Mouse (Mus musculus) neural tube, embryonic 14.5 days (tissue): ENCODE data around the gene Slit3. TPM values are rescaled to one million over a fixed set of nuclear protein-coding genes. Genes with fewer than 3 reads are reported as not detected.

Experiments
- ATAC-seq: fragments of 200-750 bp; cut with Nextera tagmentation; 2 replicates; pipeline ENCODE4 v1.8.0; 2017; ENCODE audit warnings: low read depth, mild to moderate bottlenecking, moderate TSS enrichment, moderate library complexity
- H3K27ac ChIP-seq: fragments of 300-500 bp; sonication (generic); 2 replicates; pipeline ENCODE4 v1.5.1; 2014; ENCODE audit warnings: low read depth, mild to moderate bottlenecking, control low read depth, low read length, moderate library complexity, mixed read lengths
- H3K27me3 ChIP-seq: fragments of 300-500 bp; sonication (generic); 2 replicates; pipeline ENCODE4 v1.6.1; 2014; ENCODE audit warnings: low read length; ENCODE audit not compliant: control insufficient read depth, insufficient read depth
- H3K36me3 ChIP-seq: fragments of 300-500 bp; sonication (generic); 2 replicates; pipeline ENCODE4 v1.6.1; 2014; ENCODE audit warnings: low read length, mixed read lengths; ENCODE audit not compliant: control insufficient read depth, insufficient read depth
- H3K4me1 ChIP-seq: fragments of 300-500 bp; sonication (generic); 2 replicates; pipeline ENCODE4 v1.6.1; 2014; ENCODE audit warnings: low read length; ENCODE audit not compliant: control insufficient read depth, insufficient read depth
- H3K4me2 ChIP-seq: fragments of 300-500 bp; sonication (generic); 2 replicates; pipeline ENCODE4 v1.6.1; 2014; ENCODE audit warnings: mild to moderate bottlenecking, low read depth, low read length, control low read depth
- H3K4me3 ChIP-seq: fragments of 300-500 bp; sonication (generic); 2 replicates; pipeline ENCODE4 v1.5.1; 2014; ENCODE audit warnings: low read depth, low read length, control low read depth, mixed read lengths
- H3K9ac ChIP-seq: fragments of 300-500 bp; sonication (generic); replicated peaks from 2 replicates; pipeline ENCODE4 v1.6.1; 2014; ENCODE audit warnings: low read depth, mild to moderate bottlenecking, control low read depth, low read length, mixed read lengths
- H3K9me3 ChIP-seq: fragments of 300-500 bp; sonication (generic); 2 replicates; pipeline ENCODE4 v1.6.1; 2016; ENCODE audit warnings: low read length; ENCODE audit not compliant: control insufficient read depth
- WGBS: fragments of 180-500 bp; shearing (Covaris S2); extraction: QIAGEN DNeasy Blood & Tissue Kit; methylation state at CpG from one replicate; pipeline ENCODE4 v1.1.7; 2014; 5-methylcytosine and 5-hydroxymethylcytosine counted together
- polyA plus RNA-seq: library from polyadenylated mRNA; unstranded; fragments of >200 nt; fragmentation: Nextera tagmentation; extraction: Ambion mirVana; gene quantifications from 2 replicates; pipeline ENCODE4 v1.2.1, GENCODE M21; 2014

The Slit3 gene
- polyA plus RNA-seq, 1 experiment from 2014 or later, result 14.6 TPM

DNA sequence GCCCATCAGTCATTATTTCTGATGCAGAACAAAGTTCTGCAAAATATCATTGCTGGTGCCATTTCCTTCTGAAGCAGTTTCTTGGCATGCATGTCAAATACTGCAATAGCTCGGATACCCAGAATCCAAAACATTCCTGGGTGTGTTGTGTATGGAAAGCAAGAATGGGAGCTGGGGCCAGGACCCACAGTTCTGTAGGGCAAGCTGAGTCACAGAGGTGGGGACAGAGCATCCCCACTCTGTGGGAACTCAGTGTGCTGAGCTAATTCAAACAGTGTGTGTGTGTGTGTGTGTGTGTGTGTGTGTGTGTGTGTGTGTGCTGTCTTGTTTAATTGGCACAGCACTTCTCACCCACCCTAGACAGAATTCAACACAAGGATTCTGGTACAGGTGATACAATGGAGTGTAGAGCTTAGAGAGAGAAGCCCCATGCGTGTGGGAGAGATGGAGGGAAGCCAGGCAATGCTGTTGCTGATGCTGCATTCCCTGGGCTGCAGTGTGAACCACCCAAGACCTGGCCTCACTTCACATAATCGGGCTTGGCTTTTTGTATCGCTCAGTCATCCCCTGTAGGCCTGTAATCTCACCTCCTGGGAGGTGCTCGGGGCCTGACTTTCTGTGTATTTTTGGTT lies 161.1 kb downstream of the Slit3 start:
- Histone ChIP-seq H3K9me3 (no peaks in the 10 kb centered on the region), H3K9ac (no peak overlapping the region), H3K4me2 (no peak overlapping the region), H3K27me3 (no peaks in the 10 kb centered on the region), H3K4me1 (peaks cover 26% of the 10 kb centered on the region; the same call in 1 of the 2 replicates), H3K4me3 (no peak overlapping the region), H3K27ac (no peak overlapping the region), H3K36me3 (no peaks in the 10 kb centered on the region)
- WGBS, result 89% methylated on average over 5 of the region's 5 CpGs
- no peak for ATAC-seq

DNA sequence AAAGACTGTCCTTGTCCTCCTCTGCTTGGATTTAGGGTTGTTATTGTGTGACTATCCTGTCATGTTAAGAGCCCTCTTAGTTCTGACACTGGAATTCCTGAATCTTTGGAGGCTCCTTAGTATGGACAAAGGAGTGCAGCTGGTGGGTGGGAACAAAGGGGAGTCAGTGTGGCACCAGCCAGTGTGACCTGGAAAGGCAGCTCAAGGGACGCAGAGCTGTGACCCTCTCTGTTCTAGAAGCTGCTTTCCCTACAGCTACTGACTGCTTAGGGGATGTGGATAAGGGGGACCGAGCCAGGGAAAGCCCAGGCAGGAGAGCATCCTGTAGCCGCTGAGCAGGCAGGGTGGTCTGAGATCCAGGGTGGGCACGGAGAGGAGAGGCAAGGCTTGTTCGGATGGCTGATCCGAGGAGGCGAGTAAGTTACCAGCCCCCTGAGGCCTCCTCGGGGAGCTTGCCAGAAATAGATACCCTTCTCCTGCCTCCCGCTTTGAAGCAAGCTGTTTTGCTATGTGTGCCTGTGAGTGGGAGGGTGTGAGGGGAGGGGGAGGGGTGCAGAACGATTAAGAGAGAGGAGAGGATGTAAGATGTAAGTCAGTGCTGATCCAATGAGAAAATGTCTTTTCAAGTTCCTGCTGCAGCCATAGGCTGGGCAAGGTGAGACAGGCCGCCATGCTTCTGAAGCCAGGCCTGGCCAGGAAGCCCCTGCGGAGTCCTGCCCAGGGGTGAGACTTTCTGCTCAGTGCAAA lies 162.0 kb downstream of the Slit3 start:
- Histone ChIP-seq H3K4me2 (no peak overlapping the region), H3K9me3 (no peaks in the 10 kb centered on the region), H3K4me1 (peaks cover 22% of the 10 kb centered on the region; the same call in 1 of the 2 replicates), H3K27me3 (no peaks in the 10 kb centered on the region), H3K36me3 (no peaks in the 10 kb centered on the region), H3K4me3 (no peak overlapping the region), H3K27ac (no peak overlapping the region), H3K9ac (no peak overlapping the region)
- WGBS, result 20% methylated on average over 12 of the region's 12 CpGs
- peak; percentile 9; the same call in 1 of the 2 replicates for ATAC-seq

DNA sequence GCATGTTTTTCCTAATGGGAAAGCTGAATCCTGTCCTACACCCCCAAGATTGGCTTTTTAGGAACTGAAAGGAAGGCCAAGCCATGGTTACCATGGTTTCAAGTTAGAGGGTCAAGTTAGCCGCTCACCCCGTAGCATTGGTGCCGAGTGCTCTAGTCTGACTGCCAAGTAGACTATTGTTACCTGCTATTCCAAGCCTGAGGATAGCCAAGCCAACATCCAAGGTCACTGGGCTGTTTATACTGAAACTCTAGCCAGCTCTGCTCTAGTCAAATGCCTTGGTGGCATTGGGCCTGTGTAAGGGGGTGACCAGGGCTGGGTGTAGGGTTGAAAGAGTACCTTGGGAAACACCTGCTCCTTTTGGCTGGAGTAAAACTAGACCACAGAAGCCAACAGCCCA lies 162.7 kb downstream of the Slit3 start:
- ATAC-seq, result no peak
- Histone ChIP-seq H3K9ac (no peak overlapping the region), H3K4me3 (no peak overlapping the region), H3K4me1 (peaks cover 14% of the 10 kb centered on the region; the same call in 1 of the 2 replicates), H3K27me3 (no peaks in the 10 kb centered on the region), H3K36me3 (no peaks in the 10 kb centered on the region), H3K27ac (no peak overlapping the region), H3K4me2 (no peak overlapping the region), H3K9me3 (no peaks in the 10 kb centered on the region)
- WGBS, result 29% methylated on average over 3 of the region's 3 CpGs

DNA sequence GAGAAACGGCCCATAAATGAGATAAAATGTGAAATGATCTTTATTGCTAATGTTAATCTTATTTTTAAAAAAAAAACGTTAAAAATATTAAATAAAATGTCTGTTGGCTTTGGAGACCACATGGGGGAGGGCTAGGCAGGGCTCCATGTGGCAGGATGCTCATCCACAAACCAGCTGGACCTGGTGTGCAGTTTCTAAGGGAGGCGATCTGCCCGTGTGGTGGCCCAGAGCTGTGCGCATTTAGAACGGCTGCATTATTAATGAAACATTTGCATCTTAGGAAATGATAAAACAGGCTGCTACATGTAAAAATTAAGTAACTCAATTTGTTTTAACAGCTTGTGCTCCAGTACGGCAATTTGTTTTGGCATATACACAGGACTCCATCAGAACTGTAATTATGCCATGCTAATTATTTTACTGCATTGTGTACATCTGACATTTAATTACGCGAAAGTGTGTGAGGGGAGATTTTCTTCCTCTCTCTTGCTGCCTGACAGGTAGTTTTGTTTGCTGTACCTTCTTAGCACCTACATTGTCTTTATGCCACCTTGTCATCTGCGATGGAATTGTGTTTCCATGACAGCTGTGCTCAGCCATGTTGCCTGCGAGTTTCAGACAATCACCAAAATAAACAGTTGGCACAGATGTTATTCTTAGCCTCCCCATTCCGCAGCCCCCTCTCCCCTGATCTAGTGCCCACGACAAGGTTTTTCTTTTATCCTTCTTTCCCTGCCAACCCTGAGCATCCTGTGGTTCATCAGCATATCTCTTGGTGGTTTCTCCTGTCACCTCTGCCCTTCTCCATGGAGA lies 165.8 kb downstream of the Slit3 start:
- 57% methylated on average over 13 of the region's 13 CpGs for WGBS
- Histone ChIP-seq H3K4me3 (no peak overlapping the region), H3K27me3 (peaks cover 2% of the 10 kb centered on the region; the same call in 1 of the 2 replicates), H3K4me1 (peaks cover 13% of the 10 kb centered on the region; the same call in 1 of the 2 replicates), H3K36me3 (no peaks in the 10 kb centered on the region), H3K27ac (no peak overlapping the region), H3K4me2 (no peak overlapping the region), H3K9ac (no peak overlapping the region), H3K9me3 (no peaks in the 10 kb centered on the region)
- ATAC-seq, result peak; percentile 25; the same call in 1 of the 2 replicates

DNA sequence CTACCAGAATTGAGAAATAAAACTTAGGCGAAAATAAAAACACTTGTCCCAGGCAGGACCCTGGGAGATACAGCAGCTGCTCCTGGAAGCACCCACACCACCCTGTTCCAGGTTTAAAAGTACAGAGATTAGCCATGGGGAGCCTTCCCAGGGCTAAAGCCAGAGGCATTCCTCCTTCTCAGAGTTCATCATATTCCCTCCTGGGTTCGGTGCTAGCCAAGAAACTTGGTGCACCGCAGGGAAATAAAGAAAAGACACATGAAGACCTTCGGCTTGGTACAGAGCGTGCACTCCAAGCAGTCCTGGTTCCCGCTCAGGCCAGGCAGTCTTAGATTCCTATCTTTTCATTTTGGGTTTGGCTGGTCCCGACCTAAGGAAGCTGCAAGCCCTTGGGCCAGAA lies 167.0 kb downstream of the Slit3 start:
- Histone ChIP-seq H3K27me3 (peaks cover 3% of the 10 kb centered on the region), H3K4me1 (peaks cover 12% of the 10 kb centered on the region; the same call in 1 of the 2 replicates), H3K36me3 (no peaks in the 10 kb centered on the region), H3K9ac (no peak overlapping the region), H3K9me3 (no peaks in the 10 kb centered on the region), H3K4me3 (no peak overlapping the region), H3K27ac (no peak overlapping the region), H3K4me2 (no peak overlapping the region)
- no peak for ATAC-seq
- WGBS, result 96% methylated on average over 7 of the region's 7 CpGs

DNA sequence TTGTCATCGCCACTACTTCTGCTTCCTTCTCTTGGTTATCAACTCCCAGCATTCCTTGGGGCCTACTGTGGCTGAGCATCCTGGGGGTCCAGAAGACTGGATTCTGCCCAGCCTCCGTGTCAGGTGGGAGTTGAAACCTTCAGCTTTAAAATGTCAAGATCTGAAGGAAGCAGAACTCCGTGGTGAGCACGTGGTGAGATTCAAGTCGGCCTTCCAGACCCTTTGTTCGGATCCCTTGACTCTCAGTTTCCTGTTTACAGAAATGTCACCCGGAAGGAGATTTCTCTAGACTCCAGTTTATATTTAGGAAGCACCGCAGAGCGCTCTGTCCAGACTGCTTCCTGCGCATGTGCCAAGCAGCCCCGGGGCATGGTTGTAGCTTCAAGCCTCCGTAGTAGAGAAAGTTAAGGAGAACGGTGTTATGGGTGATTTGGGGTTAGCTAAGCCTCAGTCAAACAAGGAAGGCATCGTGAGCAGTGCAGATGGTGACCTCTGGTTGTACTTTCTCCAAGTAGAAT lies 167.8 kb downstream of the Slit3 start:
- 82% methylated on average over 14 of the region's 14 CpGs for WGBS
- Histone ChIP-seq H3K36me3 (no peaks in the 10 kb centered on the region), H3K4me3 (no peak overlapping the region), H3K27me3 (peaks cover 8% of the 10 kb centered on the region), H3K27ac (no peak overlapping the region), H3K4me1 (peaks cover 6% of the 10 kb centered on the region; the same call in 1 of the 2 replicates), H3K4me2 (no peak overlapping the region), H3K9ac (no peak overlapping the region), H3K9me3 (no peaks in the 10 kb centered on the region)
- no peak for ATAC-seq

DNA sequence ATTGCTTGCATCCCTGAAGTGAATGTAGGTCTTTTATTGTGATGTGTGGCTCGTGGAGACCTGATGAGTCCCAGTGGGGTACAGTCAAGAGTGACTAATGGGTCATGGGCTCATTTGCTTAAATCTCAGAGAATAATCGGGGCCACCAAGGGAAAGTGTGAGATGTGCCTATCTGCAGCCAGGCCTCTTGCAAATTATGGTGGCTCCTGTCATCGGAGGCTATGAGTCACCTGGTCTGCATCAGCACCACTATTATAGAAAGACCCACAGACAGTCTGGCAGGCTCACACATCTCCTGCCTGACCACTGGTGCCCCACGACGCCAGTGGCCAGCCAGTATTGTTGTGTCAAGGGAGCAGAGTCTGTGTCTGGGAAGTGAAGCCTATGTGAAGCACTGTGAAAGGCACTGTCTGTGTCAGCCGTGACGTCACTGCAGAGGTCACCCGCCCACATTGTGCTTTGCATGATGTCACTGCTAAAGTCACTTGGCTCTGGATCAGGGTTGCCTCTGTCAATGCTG lies 171.3 kb downstream of the Slit3 start:
- Histone ChIP-seq H3K36me3 (no peaks in the 10 kb centered on the region), H3K4me3 (no peak overlapping the region), H3K9me3 (no peaks in the 10 kb centered on the region), H3K9ac (no peak overlapping the region), H3K4me2 (no peak overlapping the region), H3K27ac (no peak overlapping the region), H3K4me1 (no peaks in the 10 kb centered on the region), H3K27me3 (peaks cover 8% of the 10 kb centered on the region)
- no peak for ATAC-seq
- 59% methylated on average over 8 of the region's 8 CpGs for WGBS

DNA sequence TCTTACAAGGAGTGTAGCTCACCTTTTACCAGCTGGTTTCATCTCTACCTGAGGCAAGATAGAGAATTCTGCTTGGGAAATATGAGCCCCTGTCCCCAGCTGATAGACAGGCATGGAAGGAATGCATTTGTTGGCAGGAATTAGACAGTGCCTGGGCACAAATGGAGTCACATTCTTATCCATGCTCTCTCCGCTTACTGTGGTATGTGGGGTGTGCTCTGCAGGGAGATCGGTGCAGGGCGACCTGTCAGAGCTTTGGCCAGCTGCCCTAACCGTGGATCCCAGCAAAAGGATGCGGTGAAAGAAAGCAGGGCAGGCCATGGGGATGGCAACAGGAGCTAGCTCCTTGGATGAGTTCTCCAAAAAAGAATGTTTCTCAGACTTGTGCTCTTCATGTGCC lies 172.2 kb downstream of the Slit3 start:
- Histone ChIP-seq H3K27me3 (peaks cover 8% of the 10 kb centered on the region), H3K4me2 (no peak overlapping the region), H3K4me3 (no peak overlapping the region), H3K4me1 (no peaks in the 10 kb centered on the region), H3K9me3 (no peaks in the 10 kb centered on the region), H3K27ac (no peak overlapping the region), H3K9ac (no peak overlapping the region), H3K36me3 (no peaks in the 10 kb centered on the region)
- ATAC-seq, result no peak
- 84% methylated on average over 5 of the region's 5 CpGs for WGBS
